Mouse (Mus musculus) forebrain, embryonic 10.5 days (tissue): ENCODE results near the gene 1700042G07Rik. TPM values are rescaled to one million over a fixed set of nuclear protein-coding genes. Genes with fewer than 3 reads are reported as not detected.
A peak's percentile ranks its signal among the peaks of the same experiment; 100 is the strongest.

ENCODE experiments used
- DNase-seq: peaks from one replicate; pipeline ENCODE4 v3.0.0-alpha.2; 2017; ENCODE audit warnings: low spot score; ENCODE audit errors: extremely low spot score
- H3K27ac ChIP-seq: fragments of 300-500 bp; sonication (generic); 2 replicates; pipeline ENCODE4 v1.5.1; 2016; ENCODE audit warnings: mild to moderate bottlenecking
- H3K27me3 ChIP-seq: fragments of 300-500 bp; sonication (generic); 2 replicates; pipeline ENCODE4 v1.6.1; 2016; ENCODE audit warnings: mild to moderate bottlenecking; ENCODE audit not compliant: poor library complexity, severe bottlenecking
- H3K36me3 ChIP-seq: fragments of 300-500 bp; sonication (generic); replicated peaks from 2 replicates; pipeline ENCODE4 v1.6.1; 2016; ENCODE audit warnings: mild to moderate bottlenecking, moderate library complexity
- H3K4me1 ChIP-seq: fragments of 300-500 bp; sonication (generic); 2 replicates; pipeline ENCODE4 v1.6.1; 2016
- H3K4me3 ChIP-seq: fragments of 300-500 bp; sonication (generic); 2 replicates; pipeline ENCODE4 v1.5.1; 2016; ENCODE audit warnings: mild to moderate bottlenecking, moderate library complexity
- H3K9me3 ChIP-seq: fragments of 300-500 bp; sonication (generic); 2 replicates; pipeline ENCODE4 v1.6.1; 2016; ENCODE audit warnings: mild to moderate bottlenecking, moderate library complexity
- WGBS: fragments of 180-500 bp; shearing (Covaris S2); methylation state at CpG from one replicate; pipeline ENCODE4 v1.1.7; 2016; 5-methylcytosine and 5-hydroxymethylcytosine counted together
- polyA plus RNA-seq: library from polyadenylated mRNA; unstranded; fragments of >200 nt; fragmentation: Nextera tagmentation; extraction: Ambion mirVana; gene quantifications from 2 replicates; pipeline ENCODE4 v1.2.1, GENCODE M21; 2016

1700042G07Rik gene
- polyA plus RNA-seq, 1 experiment from 2014 or later = not detected

DNA sequence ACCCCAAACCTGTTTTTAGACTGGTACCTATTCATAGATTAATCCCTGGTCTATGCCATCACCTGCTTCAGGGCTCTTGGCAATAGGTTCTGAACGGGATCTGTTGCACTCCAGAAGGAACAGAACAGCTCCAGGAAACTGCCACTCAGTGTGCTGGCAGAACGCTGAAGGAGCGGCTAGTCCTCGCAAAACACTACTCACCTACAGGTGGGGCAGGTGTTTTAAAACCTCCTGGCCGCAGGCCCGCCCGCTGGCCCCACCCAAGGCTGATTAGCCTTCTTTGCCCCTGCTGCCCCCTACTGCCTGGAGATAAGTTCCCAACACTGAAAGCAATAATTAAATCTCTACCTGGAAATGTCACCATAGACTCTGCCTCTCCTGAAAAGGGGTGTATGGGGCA is 5.8 kb upstream of the 1700042G07Rik start, which contains the start of gene Tspan1:
TSS of gene Tspan1 (minus strand) at position 198 of the 400 bp plus-strand sequence.
- Histone ChIP-seq H3K4me3 (no peak within 1 kb of the TSS), H3K27me3 (no peaks in the 10 kb centered on the region), H3K4me1 (peaks cover 26% of the 10 kb centered on the region; the same call in 1 of the 2 replicates), H3K36me3 (no peaks in the 10 kb centered on the region), H3K9me3 (no peaks in the 10 kb centered on the region), H3K27ac (no peak within 1 kb of the TSS)
- DNase-seq = no peak
- WGBS = 42% methylated on average over 7 of the region's 7 CpGs

DNA sequence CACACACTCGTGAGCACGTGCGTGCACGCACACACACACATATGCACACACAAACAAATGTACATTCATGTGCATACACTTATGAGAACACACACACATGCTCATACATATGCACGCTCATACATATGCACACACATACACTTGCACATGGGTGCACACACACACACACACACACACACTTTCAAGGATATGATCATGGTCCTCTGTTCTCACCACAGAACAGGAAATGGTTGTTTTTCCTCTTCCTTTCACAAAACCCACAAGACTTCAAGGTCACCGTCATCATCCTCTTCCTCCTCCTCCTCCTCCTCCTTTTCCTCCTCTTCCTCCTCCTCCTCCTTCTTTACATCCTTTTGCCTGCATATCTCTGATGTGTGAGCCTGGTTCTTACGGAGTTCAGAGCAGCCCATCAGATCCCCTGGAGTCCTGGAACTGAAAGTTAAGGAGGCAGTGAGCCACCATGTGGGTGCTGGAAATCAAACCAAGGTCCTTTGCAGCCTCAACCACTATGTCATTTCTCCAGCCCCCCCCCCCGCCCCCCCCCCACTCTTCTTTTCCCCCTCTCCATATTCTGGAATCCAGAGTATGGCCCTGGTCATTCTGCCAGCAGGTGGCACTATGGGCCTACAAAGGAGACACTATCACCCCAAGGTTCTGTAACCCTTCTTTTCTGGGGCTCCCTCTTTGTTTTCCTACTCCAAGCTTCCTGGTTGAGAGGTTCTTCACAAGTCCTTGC is 4.4 kb upstream of the 1700042G07Rik start:
- Histone ChIP-seq H3K36me3 (no peaks in the 10 kb centered on the region), H3K9me3 (no peaks in the 10 kb centered on the region), H3K27ac (no peak overlapping the region), H3K4me3 (no peak overlapping the region), H3K27me3 (no peaks in the 10 kb centered on the region), H3K4me1 (peaks cover 34% of the 10 kb centered on the region)
- 86% methylated on average over 7 of the region's 8 CpGs for WGBS
- DNase-seq = peak; percentile 61

- Histone ChIP-seq H3K27me3 (no peaks in the 10 kb centered on the region), H3K4me1 (peaks cover 39% of the 10 kb centered on the region), H3K9me3 (no peaks in the 10 kb centered on the region), H3K4me3 (no peak overlapping the region), H3K27ac (no peak overlapping the region), H3K36me3 (no peaks in the 10 kb centered on the region)
- DNase-seq = no peak
- 80% methylated on average over 3 of the region's 3 CpGs for WGBS
These were observed 3.9 kb upstream of the 1700042G07Rik start for GRCm38 (mm10) chr4:116169353-116169672.

GRCm38 (mm10) chr4:116173752-116174151 is 580 bp downstream of the 1700042G07Rik start:
- DNase-seq = no peak
- 94% methylated on average over 4 of the region's 4 CpGs for WGBS
- H3K27me3 ChIP-seq = no peaks in the 10 kb centered on the region

GRCm38 (mm10) chr4:116174466-116175116 is 1.4 kb downstream of the 1700042G07Rik start:
- no peak for DNase-seq
- Histone ChIP-seq H3K27me3 (no peaks in the 10 kb centered on the region), H3K36me3 (no peaks in the 10 kb centered on the region), H3K9me3 (no peaks in the 10 kb centered on the region), H3K4me1 (peaks cover 54% of the 10 kb centered on the region), H3K4me3 (no peak overlapping the region), H3K27ac (peak overlapping the region; percentile 0; the same call in 1 of the 2 replicates)
- WGBS = 51% methylated on average over 6 of the region's 6 CpGs

More at GRCm38 (mm10) chr4:116173752-116174151, 580 bp downstream of the 1700042G07Rik start:
- H3K9me3 ChIP-seq = no peaks in the 10 kb centered on the region
- no peaks in the 10 kb centered on the region for H3K36me3 ChIP-seq
- no peak overlapping the region for H3K4me3 ChIP-seq
- H3K27ac ChIP-seq = no peak overlapping the region
- peaks cover 54% of the 10 kb centered on the region for H3K4me1 ChIP-seq

DNA sequence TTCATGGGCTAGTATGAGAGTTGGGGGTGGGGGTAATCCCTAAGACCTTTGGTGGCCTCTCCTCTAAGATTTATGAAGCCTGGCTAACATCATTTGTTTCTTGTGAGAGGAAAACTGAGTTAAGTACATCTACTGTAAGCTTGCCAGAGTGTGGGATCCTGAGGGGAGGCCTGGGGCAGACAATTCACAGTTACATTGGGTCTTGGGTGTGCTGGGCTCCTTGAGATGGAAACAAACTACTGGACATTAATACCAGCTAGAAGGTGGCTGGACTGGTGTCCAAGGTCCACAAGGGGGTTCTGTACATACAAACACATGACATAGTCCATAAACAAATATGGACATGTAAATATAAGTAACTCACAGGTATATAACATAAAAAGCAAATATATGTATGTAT is 2.0 kb downstream of the 1700042G07Rik start:
- H3K27ac ChIP-seq = no peak overlapping the region
- no peaks in the 10 kb centered on the region for H3K9me3 ChIP-seq
- H3K36me3 ChIP-seq = no peaks in the 10 kb centered on the region
- H3K27me3 ChIP-seq = no peaks in the 10 kb centered on the region
- H3K4me3 ChIP-seq = no peak overlapping the region
- H3K4me1 ChIP-seq = peaks cover 54% of the 10 kb centered on the region
- no peak for DNase-seq

DNA sequence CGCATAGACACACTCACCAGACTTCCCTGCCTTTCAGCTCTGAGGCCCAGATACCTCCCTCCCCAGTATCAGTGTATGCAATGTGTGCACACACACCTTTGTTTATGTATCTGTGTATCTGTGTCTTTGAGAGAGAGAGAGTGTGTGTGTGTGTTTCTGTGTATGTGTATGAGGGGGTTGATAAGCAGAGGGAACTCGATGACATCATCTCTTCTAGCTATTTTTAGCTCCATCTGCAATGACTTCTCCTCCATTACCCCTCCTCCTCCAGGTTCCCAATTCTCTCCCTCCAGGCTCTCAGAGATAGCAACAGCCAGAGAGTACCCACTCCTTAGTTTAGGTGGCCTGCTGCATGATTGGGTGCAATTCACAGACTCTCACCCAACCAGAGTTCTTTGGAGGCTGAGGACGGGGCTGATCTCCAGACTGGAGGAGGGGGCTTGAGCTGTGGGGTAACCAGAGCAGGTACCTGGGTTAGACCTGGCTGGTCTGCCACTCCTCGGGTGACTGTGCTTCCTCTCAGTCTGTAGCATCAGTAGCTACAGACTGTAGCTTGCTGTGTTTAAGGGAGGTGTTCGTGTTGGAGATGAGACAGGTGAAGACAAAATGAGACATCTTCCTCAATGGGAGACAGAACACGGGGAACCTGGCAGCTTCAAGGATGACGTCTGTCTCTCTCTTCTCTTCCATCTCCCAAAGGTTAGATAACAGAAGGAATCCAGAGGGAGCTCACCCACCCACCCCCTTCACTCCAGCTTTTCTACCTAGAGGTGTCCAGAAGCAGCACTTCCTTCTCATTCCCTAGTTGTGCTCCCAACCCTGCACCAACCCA is 2.8 kb downstream of the 1700042G07Rik start:
- Histone ChIP-seq H3K4me1 (peaks cover 54% of the 10 kb centered on the region), H3K27me3 (no peaks in the 10 kb centered on the region), H3K36me3 (no peaks in the 10 kb centered on the region), H3K4me3 (peak overlapping the region; percentile 31; the same call in 1 of the 2 replicates), H3K27ac (peak overlapping the region; percentile 80), H3K9me3 (no peaks in the 10 kb centered on the region)
- no peak for DNase-seq
- 65% methylated on average over 7 of the region's 7 CpGs for WGBS

DNA sequence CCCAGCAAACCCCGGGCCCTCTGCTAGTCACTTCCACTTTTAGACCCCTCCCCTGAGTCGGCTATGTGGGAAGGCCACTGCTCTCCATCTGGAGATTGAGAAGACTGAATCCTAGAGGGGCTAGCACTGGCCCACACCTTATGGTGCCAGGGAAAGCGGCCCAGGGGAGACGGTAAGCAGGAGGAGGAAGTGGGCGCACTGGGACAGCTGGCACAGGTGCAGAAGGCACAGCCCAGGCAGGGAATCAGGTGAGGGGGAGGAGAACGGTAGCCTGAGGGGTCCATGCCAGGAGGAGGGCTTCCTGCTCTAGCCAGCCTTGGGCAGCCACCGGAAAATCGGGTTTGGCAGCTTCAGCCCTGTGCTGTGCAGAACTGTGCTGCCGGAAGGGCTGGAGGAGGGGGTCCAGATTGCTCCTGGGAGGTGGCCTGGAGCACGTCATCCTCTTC is 3.4 kb downstream of the 1700042G07Rik start:
- Histone ChIP-seq H3K36me3 (no peaks in the 10 kb centered on the region), H3K27me3 (no peaks in the 10 kb centered on the region), H3K9me3 (no peaks in the 10 kb centered on the region), H3K27ac (peak overlapping the region; percentile 80), H3K4me1 (peaks cover 55% of the 10 kb centered on the region), H3K4me3 (peak overlapping the region; percentile 31)
- WGBS = 30% methylated on average over 10 of the region's 10 CpGs
- DNase-seq = no peak

DNA sequence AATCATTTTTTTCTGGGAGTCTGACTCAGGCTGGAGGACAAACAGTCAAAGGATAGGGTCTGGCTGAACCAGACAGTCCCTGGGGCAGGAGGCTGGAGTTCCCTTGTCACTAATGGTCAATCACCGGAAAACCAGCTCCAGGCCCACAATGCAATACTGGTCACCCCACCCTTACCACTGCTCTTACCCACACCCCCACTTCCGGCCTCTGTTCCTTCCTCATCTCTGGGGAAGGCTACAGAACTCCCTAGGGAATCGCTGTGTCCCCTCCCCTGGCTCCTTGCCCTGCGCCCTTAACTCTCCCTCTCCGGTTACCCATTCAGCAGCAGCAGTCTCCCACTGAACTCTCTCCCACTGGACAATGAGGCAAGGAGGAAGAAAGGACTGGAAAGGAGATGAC is 4.0 kb downstream of the 1700042G07Rik start:
- Histone ChIP-seq H3K4me1 (peaks cover 56% of the 10 kb centered on the region), H3K36me3 (no peaks in the 10 kb centered on the region), H3K27me3 (no peaks in the 10 kb centered on the region), H3K4me3 (no peak overlapping the region; the same call in 1 of the 2 replicates), H3K9me3 (no peaks in the 10 kb centered on the region), H3K27ac (peak overlapping the region; percentile 80)
- DNase-seq = no peak
- WGBS = 23% methylated on average over 5 of the region's 5 CpGs

- no peak for DNase-seq
- WGBS = 23% methylated on average over 3 of the region's 3 CpGs
- H3K4me1 ChIP-seq = peaks cover 28% of the 10 kb centered on the region
- H3K27me3 ChIP-seq = no peaks in the 10 kb centered on the region
- H3K27ac ChIP-seq = no peak overlapping the region
- H3K4me3 ChIP-seq = no peak overlapping the region
- H3K36me3 ChIP-seq = no peaks in the 10 kb centered on the region
- no peaks in the 10 kb centered on the region for H3K9me3 ChIP-seq
These were observed 8.9 kb downstream of the 1700042G07Rik start for GRCm38 (mm10) chr4:116182079-116182478.

DNA sequence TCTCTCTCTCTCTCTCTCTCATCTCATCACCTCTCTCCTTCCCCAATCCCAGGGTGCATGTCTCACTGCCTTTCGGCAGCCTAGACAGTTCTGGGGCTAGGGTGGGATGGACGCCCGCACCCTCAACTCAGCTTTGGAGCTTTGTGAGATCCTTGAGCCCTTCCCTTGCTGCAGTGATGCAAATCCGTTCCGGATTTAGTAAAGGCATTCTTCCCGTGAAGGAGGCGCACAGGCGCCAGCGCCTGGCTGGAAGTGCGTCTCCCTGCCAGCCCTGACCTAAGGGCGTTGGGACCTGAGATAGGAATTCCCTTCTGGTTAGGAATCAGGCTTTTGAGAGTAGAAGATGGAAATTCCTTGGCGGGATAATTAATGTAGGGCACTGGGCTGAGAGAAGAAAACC is 9.6 kb downstream of the 1700042G07Rik start:
- H3K4me3 ChIP-seq = peak overlapping the region; percentile 39

GRCm38 (mm10) chr4:116185083-116185482 is 11.9 kb downstream of the 1700042G07Rik start:
- Histone ChIP-seq H3K27ac (no peak overlapping the region), H3K4me3 (no peak overlapping the region), H3K27me3 (no peaks in the 10 kb centered on the region), H3K4me1 (peaks cover 18% of the 10 kb centered on the region), H3K9me3 (no peaks in the 10 kb centered on the region), H3K36me3 (no peaks in the 10 kb centered on the region)
- no peak for DNase-seq
- 90% methylated on average over 4 of the region's 4 CpGs for WGBS

More for the DNA sequence above, 9.6 kb downstream of the 1700042G07Rik start:
- Histone ChIP-seq H3K27me3 (no peaks in the 10 kb centered on the region), H3K4me1 (peaks cover 21% of the 10 kb centered on the region), H3K36me3 (no peaks in the 10 kb centered on the region), H3K9me3 (no peaks in the 10 kb centered on the region), H3K27ac (peak overlapping the region; percentile 79)
- DNase-seq = no peak
- 6% methylated on average over 12 of the region's 12 CpGs for WGBS
